Mouse (Mus musculus): ENCODE data around the gene Nexn.

The Nexn gene

DNA sequence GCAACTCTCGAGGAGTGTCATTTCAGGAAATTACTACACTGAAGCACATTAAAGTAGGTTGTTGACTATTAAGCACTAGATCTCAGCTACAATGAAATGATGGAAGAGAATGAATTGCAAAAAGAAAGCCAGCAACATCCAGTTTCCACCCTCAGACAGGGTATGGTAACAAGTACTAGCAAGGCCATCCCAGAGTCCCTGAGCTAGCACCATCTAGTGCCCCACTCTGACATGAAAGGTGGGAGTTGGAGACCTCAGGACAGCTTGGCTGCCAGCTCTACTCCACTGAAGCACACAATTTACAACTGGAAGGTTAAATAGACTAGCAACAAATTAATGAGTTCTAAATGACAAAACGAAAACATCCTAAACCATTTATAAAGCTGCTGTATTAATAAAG lies 11.8 kb upstream of the Nexn start:
- DNase-seq (ENCODE audit: low spot score), result no peak

DNA sequence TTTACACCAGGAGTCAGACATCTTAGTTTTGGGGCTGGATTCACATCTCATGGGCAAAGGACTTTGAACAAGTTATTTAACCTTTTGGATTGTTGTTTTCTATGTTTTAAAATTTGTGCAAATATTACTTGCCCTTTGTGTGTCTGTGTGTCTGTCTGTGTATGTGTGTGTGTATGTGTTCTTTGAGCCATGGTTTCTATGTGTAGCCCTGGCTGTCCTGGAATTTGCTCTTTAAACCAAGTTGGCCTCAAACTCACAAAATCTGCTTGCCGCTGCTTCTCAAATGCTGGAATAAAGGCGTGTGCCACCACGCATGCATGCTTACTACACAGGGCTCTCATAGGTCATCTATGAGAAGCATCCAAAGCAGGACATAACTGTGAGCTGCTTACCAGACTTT lies 10.8 kb upstream of the Nexn start:
- DNase-seq (ENCODE audit: low spot score), result no peak

DNA sequence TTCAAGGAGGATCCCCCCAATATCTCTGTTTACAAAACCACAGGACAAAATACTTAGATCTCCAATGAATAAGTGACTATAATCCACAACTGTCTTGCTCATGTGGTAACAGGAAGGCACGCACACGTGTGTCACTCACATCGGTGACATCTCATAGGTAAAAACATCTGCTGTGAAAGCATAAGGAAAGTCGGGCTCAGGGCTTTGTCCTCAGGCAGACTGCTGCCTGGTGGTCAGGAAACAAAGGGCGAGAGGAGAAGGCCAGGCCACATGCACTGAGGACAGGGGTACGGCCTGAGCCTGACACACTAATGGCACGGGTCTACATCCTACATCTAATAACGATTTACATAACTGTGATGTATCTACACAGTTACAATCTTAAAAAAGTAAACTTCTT lies 8.9 kb upstream of the Nexn start:
- DNase-seq (ENCODE audit: low spot score), result no peak

DNA sequence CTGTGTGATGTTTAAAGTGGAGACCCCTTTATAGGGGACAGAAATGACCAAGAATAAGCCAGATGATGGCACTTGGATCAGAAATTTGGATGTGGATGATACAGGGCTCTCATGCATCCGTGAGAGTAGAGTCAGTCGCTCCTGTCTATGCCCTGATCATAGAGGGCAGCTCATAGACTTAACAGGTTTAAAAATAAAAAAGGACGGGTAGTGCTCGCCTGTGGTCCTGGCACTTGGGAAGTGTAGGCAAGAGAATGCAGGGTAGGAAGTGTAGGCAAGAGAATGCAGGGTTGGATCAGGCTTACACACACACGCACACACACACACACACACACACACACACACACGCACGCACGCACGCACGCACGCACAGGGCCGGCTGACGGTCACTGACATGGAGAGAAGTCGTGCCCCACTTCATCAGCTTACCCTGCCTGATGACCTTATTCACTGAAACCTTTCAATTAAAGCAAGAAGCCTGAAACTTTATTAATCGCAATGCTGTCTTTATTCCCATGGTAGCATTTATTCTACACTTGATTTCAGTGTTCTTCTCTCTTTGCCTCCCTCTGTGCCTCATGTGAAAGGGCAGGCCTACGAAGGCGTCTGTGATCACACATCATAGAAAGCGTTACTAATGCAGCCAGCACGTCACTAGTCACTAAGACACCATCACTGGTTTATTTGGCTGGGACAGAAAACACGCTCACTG lies 7.0 kb upstream of the Nexn start:
- DNase-seq (ENCODE audit: low spot score), result no peak

DNA sequence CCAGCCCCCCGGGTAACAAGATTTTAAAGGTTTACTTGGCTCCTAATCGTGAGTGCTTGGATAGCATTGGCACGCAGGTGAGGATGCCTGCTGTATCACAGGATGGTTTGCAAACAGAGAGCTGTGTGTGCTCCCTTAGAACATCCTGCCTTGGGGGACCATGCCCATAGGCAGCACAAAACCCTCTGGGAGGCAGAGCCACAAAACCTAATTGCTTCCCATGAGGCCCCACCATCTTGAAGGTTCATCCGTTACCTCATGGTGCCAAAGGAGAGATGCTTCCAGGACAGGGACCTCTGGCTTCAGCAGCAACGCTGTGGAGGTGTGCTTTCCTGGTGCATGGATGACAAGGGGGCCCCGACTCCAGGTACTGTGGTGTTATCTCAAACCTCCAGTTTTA lies 5.7 kb upstream of the Nexn start:
- DNase-seq (ENCODE audit: low spot score), result no peak

DNA sequence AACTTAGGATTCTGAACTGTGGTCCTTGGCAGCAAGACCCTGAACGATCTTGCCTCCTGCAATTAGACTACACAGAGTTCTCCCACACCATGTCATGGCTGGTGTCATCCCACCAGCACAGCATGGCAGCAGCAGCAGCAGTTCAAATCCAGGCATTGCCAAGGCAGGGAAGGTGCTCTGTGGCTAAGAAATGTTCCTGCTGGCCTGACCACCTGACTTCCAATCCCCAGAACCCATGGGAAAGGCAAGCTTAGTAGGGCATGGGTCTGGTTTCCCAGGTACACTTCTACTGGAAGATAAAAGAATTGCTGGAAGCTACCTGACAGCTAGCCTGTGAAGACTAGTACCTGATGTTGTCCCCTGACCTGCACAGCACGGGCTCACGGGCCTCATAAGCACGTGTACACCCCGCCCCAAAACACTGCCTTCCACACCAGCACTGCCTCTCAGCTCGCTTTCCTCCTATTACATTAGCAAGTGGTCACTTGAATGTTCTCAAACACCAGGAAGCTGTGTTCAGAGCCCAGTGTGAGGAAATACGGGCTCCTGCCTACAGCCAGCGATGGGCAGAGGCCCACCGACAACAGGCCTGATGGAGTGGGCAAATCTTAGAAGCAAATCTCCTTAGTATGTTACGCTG lies 5.0 kb upstream of the Nexn start:
- DNase-seq (ENCODE audit: low spot score), result no peak

DNA sequence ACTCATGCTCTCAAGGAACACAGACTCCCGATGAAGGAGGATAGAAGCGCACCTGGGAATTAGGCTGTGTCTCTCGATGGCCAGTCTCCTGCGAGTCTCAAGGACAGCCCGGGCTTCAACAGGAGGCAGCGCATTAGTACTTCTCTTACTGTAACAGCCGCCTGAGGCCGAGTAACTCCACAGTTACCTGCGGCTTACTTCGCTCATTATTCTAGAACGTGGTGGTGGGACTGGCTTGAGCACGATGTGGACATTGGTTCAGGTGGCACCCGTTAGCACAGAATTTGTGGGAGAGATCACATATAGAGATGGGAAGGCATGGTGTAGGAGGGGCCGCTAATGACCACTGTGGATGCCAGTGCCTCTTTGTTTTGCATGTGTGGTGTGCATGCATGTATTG lies 1.9 kb upstream of the Nexn start:
- DNase-seq (ENCODE audit: low spot score), result no peak

DNA sequence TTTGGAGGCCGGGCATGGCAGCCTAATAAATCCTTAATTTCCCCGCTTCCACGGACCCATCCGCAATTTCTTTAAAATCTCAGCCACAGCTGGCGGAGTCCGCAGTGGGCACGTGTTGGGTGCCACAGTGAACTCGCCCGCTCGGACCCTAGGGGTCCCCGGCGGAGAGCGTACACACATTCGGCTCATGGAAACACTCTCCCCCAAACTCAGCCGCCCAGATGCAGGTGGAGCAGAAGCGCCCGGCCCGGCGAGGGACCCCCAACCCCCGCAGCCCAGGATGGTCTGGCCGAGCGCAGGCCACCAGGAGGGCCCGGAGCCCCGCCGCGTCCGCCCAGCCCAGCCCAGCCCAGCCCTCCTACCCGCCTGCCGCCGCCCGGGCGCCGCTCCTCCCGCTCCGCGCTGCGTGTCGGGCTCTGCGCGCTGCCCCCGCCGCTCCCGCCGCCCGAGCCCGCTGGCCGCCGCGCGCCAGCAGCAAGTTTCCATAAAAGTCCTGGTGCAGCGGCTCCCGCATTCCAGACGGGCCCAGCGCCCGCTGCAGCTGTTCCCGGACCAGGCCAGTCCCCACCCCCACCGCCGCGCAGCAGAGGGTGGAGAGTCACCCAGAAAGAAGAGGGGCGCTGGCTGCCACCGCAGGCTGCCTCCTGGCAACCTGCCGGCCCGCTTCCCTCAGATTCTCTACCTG lies 657 bp downstream of the Nexn start:
- DNase-seq (ENCODE audit: low spot score), result peak; percentile 86

DNA sequence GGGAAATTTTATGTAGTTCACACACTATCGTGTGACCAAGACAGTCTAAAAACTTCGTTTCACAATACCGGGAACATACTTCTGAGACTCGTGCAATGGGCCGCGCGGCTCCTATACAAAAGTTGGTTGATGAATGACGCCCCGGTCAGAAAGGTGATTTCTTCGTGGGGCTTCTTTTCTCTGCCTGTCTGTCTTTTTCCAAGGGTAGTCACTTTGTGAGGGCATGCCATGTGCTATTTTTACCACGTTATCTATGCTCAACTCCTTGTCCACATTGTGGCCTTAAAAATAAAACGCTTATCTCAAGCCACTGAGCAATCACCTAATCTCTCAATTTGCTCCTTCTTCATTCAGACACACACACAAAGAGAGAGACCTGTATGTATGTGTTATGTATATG lies 1.3 kb downstream of the Nexn start:
- DNase-seq (ENCODE audit: low spot score), result no peak

DNA sequence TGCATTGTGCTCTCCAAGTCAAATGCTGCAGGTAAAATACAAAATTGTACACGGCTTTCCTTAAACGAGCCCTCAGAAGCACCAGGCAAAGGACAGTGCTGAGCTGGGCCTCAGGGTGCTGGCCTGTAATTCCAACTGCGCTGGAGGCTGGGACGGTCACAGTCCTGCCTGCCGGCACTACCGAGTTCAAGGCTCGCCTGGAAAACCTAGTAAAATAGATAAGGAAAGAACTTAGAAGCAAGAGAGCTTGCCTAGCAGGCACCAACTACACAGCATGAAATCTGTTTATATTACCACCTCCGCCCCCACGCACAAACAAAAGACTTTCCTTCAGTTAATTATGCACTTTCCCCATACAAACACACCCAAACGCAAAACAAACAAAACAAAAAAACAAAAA lies 1.8 kb downstream of the Nexn start:
- DNase-seq (ENCODE audit: low spot score), result no peak

DNA sequence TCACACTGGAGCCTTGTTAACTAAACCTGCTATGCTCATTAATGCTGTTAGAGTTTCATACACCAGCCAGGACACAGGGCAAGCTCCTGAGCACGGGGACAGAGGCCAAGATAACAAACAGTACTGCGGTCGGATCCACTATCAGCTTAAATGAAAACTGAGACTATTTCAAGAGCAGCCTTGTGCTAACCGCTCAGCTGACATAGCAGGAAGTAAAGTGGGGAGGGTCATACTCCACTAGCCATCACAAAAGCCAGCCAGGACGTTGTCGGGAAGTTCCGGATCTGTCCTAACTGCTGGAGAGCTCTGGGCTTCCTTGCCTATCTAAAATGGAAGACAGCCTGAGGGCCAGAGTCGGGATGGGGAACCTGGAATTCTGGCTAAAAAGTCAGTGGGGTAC lies 4.2 kb downstream of the Nexn start:
- DNase-seq (ENCODE audit: low spot score), result no peak

DNA sequence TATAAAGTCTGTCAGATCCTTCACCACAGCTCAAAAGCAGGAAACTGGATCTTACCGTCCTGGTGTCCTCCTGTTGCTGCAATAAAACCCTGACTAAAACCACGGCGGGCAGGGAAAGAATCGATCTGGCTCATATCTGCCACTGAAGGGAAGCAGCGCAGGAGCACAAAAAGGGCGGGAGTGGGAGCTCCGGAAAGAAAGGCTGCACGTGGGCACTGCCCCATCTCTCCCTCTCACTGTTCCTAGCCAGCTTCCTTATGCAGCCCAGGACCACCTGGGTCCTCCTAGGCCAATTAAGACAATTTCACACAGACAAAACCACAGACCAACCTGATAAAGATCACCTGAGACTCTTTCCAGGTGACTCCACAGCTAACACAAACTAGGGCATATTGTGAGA lies 4.7 kb downstream of the Nexn start:
- DNase-seq (ENCODE audit: low spot score), result no peak

DNA sequence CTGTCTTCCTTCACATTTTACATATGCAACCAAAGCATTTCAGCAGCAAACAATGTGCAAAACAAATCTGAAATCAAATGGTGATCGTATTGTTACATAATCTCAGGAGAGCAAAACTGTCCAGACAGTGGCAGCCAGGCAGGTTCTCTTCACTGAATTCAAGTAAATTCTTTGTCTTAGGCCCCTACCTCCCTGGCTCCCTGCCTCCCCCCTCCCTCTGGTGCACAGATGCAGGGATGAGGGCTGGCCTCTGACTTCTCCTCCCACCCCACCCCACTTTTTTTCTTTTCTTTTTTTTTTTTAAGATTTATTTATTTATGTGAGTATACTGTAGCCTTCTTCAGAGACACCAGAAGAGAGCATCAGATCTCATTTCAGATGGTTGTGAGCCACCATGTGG lies 5.8 kb downstream of the Nexn start:
- no peak for DNase-seq (ENCODE audit: low spot score)

DNA sequence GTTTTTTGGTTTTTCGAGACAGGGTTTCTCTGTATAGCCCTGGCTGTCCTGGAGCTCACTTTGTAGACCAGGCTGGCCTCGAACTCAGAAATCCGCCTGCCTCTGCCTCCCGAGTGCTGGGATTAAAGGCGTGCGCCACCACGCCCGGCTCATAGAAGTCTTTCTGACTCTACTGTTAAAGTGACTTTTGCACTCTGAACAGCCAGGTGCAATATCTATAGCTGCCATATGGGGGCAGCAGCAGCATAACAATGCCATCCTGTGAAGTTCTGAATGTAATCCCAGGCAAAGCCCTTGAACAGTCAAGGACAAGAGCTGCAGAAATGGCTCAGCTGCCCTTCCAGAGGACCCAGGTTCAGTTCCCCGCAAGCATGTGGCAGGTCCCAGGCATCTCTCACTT lies 6.7 kb downstream of the Nexn start:
- peak; percentile 84 for DNase-seq (ENCODE audit: low spot score)

DNA sequence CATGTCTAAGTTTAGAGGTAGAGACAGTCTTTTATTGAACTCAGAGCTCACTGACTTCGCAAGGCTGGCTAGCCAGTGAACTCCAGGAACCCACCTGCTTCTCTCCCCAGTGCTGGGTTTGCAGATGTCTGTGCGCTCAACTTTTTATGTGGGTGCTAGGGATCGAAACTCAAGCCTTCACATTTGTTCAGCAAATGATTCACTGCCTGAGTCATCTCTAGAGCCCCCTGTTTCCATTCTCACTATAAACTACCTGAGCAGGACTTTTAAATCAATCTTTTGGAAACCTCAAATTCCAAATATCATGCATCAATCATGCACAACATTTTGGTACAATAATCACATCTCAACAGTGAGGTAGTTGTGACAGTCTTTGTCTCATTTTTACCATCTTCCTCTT lies 8.6 kb downstream of the Nexn start:
- no peak for DNase-seq (ENCODE audit: low spot score)

DNA sequence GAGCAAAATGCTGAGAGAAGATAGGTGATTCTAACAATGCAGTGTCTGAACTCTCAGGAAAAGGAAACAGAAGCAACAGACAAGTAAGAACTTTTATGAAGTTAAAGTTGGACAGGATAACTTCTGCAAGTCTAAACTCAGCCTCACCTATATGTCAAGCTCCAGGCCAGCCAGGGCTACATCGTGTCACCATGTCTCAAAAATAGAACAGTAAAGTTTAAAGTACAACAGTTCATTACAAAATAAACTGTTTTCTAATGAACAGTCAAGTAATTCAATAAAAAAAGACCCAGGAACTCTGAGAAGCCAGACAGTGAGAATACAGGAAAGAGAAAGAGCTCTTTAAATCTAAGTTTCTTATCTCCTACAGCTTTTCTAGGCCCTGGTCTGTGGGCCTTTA lies 15.7 kb downstream of the Nexn start:
- no peak for DNase-seq (ENCODE audit: low spot score)

DNA sequence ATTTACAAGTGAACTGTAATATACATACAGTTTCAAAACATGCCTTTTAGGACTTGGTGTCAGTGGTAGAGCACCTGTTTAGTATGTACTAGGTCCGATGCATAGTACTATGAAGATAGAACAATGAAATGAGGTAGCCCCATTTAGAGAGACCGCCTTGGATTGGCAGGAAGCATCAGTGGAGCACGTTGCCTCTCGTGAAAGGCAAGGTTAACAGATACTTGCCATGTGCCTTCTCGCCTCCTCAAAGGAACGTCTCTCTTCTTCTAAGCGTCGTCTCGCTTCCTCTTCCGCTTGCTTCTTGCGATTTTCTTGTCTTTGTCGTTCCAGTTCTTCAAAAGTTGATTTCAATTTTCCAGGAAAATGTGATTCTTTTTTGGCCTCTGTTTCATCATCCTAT lies 18.4 kb downstream of the Nexn start:
- DNase-seq (ENCODE audit: low spot score), result no peak

DNA sequence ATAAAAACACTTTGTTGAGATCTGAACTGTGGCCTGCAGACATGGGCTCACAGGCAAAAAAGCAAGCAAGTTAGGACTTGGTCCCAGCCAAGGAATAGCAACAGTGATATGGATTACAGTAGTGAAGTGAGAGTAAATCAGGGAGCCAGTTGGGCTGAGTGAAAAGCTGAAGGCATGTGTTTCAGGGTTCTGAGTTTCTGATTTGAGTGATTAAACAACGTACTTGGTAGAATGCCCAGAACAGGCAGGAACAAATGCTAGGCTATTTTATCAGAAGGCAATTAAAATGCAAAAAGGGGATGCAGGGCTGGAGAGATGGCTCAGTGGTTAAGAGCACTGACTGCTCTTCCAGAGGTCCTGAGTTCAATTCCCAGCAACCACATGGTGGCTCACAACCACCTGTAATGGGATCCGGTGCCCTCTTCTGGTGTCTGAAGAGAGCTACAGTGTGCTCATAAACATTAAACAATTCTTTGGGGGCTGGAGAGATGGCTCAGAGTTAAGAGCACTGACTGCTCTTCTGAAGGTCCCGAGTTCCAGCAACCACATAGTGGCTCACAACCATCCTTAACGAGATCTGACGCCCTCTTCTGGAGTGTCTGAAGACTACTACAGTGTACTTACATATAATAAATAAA lies 20.8 kb downstream of the Nexn start:
- DNase-seq (ENCODE audit: low spot score), result no peak

DNA sequence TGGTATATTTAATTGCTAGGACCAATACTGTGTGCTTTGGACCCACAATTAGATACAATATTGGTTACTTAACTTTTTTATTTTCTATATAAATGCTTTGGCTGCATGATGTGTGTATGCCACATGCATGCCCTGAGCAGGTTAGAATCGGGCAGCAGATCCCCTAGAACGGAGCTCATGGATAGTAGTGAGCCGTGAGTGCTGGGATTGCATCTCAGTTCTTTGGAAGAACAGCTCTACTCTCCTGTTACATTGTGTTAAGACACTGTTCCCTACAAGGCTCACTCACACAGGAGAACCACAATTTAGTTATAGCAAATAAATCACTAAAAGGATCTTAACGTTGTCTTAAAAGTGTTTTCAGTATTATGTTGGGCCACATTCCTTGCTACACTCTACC lies 22.8 kb downstream of the Nexn start:
- DNase-seq (ENCODE audit: low spot score), result no peak

DNA sequence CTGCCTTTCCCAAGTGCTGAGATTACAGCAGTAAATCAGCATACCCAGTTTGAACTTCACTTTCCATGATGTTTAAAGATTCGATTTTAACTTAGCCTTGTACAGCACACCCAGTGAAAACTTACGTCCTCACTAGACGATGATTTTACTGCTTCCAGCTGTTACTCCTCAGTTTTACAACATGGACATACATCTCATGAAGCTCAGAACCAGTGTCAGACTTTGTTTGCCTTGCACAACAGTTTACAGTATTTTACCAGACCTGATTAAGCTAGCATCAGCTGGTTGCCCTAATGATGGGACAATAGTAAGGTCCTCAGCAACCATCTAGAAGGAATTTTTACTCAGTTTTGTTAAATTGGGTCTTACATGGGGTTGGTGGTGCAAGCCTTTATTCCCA lies 25.1 kb downstream of the Nexn start:
- no peak for DNase-seq (ENCODE audit: low spot score)

DNA sequence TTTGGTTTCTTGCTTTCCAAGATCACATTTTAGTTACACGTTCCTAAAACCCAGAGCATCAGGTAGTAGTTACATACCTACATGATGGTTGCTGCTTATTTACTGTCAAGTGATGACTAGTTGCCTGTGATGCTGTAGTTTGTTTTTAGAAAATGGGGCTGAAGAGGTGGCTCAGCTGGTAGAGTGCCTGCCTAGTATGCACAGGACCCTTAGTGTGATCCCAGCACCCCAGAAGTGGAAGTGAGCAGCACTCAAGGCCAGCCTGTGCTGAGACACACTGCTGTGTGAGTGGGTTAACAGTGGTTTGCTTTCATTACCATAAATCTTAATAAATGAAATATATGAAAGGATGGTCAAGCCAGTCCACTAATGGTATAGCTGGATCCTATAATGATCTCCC lies 26.6 kb downstream of the Nexn start:
- DNase-seq (ENCODE audit: low spot score), result no peak

DNA sequence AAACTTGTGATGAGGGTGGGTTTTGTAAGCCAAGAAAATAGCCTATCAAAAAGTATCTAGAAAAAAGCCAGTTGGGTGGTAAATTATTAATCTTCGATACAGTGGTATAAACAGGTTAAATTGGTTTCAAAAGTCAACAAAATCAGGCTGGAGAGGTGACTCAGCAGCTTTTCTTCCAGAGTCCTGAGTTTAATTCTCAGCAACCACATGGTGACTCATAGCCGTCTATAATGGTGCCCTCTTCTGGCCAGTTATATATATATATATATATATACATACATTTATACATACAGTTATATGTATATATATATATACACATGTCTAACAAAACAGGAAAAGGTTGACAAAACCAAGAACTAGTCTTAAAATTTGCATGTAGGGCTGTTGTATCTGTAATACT lies 27.3 kb downstream of the Nexn start:
- no peak for DNase-seq (ENCODE audit: low spot score)

DNA sequence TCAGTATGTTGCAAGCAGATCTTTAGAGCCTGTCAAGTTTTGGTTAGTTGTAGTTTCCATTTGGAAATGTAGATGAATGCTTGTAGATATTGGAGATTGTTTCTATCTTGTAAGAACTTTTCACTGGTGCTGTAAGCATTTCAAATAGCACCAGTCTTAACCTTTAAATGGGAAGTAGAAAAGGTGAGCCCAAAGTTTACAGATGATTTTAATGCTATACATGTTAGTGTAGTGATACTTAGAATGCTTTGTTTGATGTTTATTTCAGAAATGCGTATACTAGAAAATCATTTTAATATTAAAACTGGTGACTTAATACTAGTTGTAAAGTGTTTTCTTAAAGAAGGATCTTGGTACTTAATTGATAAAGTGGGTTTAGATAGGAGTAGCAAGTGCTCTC lies 30.3 kb downstream of the Nexn start:
- DNase-seq (ENCODE audit: low spot score), result no peak
